Mouse (Mus musculus) forebrain, embryonic 15.5 days (tissue): ENCODE data around the gene Ms4a4c. TPM values are rescaled to one million over a fixed set of nuclear protein-coding genes. Genes with fewer than 3 reads are reported as not detected.
"Not testable (repeated sequence)": the region's sequence is repeated elsewhere in the genome, so short reads cannot be mapped to it uniquely, and the experiment has no call there.

Experiments
- ATAC-seq: fragments of 200-750 bp; cut with Nextera tagmentation; replicated peaks from 2 replicates; pipeline ENCODE4 v1.8.0; 2017; ENCODE audit warnings: mild to moderate bottlenecking, moderate TSS enrichment, moderate library complexity
- H3K27ac ChIP-seq: fragments of 300-500 bp; sonication (generic); replicated peaks from 2 replicates; pipeline ENCODE4 v1.5.1; 2015; ENCODE audit warnings: mild to moderate bottlenecking, inconsistent platforms
- H3K27me3 ChIP-seq: fragments of 300-500 bp; sonication (generic); 2 replicates; pipeline ENCODE4 v1.6.1; 2015; ENCODE audit warnings: inconsistent platforms
- H3K36me3 ChIP-seq: fragments of 300-500 bp; sonication (generic); 2 replicates; pipeline ENCODE4 v1.6.1; 2015; ENCODE audit warnings: mild to moderate bottlenecking, inconsistent platforms
- H3K4me1 ChIP-seq: fragments of 300-500 bp; sonication (generic); 2 replicates; pipeline ENCODE4 v1.6.1; 2015; ENCODE audit warnings: inconsistent platforms
- H3K4me2 ChIP-seq: fragments of 300-500 bp; sonication (generic); replicated peaks from 2 replicates; pipeline ENCODE4 v1.6.1; 2015; ENCODE audit warnings: mild to moderate bottlenecking, inconsistent platforms
- H3K4me3 ChIP-seq: fragments of 300-500 bp; sonication (generic); 2 replicates; pipeline ENCODE4 v1.5.1; 2015; ENCODE audit warnings: mild to moderate bottlenecking, inconsistent platforms
- H3K9ac ChIP-seq: fragments of 300-500 bp; sonication (generic); replicated peaks from 2 replicates; pipeline ENCODE4 v1.6.1; 2015; ENCODE audit warnings: mild to moderate bottlenecking, inconsistent platforms
- H3K9me3 ChIP-seq: fragments of 300-500 bp; sonication (generic); 2 replicates; pipeline ENCODE4 v1.6.1; 2016; ENCODE audit warnings: inconsistent platforms
- WGBS: fragments of 180-500 bp; shearing (Covaris S2); methylation state at CpG from one replicate; pipeline ENCODE4 v1.1.7; 2015; ENCODE audit warnings: mixed read lengths; 5-methylcytosine and 5-hydroxymethylcytosine counted together
- polyA plus RNA-seq: library from polyadenylated mRNA; unstranded; fragments of >200 nt; fragmentation: Nextera tagmentation; extraction: Ambion mirVana; gene quantifications from 2 replicates; pipeline ENCODE4 v1.2.1, GENCODE M21; 2015

Ms4a4c gene
- polyA plus RNA-seq, 1 experiment from 2014 or later: 0.53 TPM

DNA sequence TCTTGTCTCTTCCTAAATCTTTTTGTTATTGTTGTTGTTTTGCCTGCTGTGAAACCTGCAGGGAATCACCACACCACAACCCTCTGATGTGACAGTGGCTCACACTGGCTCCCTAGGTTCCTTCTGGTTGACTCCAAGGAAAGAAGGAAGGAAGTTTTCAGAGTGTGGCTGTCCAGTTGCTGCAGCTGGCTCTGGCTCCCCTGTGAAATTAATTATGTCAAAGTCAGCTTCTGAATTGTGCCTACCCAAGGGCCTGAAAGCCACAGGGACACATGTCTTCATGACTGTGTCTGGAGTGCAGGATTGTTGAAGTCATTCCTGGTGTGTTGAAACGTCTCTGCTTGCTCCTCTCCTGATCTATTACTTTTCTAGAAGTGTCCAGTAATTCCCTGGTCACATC is 63.8 kb downstream of the Ms4a4c start:
- not testable (repeated sequence) for H3K4me1 ChIP-seq, H3K36me3 ChIP-seq, H3K4me2 ChIP-seq, H3K9me3 ChIP-seq, H3K27me3 ChIP-seq, H3K27ac ChIP-seq, ATAC-seq, H3K9ac ChIP-seq, H3K4me3 ChIP-seq
- 71% methylated on average over 1 of the region's 1 CpGs for WGBS

DNA sequence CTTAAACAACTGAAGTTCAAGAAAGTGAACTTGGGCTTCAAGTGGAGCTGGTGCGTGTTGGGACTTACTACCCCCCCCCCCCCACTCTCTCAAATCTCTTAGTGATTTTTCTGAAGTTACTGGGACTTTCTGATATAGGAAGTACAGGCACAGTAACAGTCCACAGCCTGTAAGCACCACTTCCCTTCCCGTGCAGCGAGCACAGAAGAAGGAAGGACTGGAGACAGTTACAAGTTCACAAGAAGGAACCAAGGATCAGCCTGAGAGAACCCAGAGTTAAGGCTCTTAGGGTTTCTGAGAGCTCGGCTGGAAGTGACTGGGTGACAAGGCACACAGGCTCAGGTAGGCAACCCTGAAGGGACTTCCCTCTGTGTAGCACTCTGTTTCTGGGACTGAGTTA is 64.6 kb downstream of the Ms4a4c start, which contains the start of gene Ms4a6c:
TSS of gene Ms4a6c (plus strand) at position 152 of the 400 bp plus-strand sequence.
- ATAC-seq, H3K4me3 ChIP-seq, H3K4me2 ChIP-seq, H3K9me3 ChIP-seq, H3K36me3 ChIP-seq, H3K9ac ChIP-seq, H3K4me1 ChIP-seq, H3K27ac ChIP-seq, H3K27me3 ChIP-seq: not testable (repeated sequence)
- WGBS: 86% methylated on average over 4 of the region's 4 CpGs

Other genes starting within 250 kb of the Ms4a4c start
- not detected in 2 replicates for gene 1700025F22Rik, start 239.4 kb upstream of the Ms4a4c start, polyA plus RNA-seq
- not detected in 2 replicates for gene Ms4a13, start 208.0 kb upstream of the Ms4a4c start, polyA plus RNA-seq
- not detected in 2 replicates for gene Ms4a12, start 172.3 kb upstream of the Ms4a4c start, polyA plus RNA-seq
- not detected in 2 replicates for gene Ms4a1, start 138.5 kb upstream of the Ms4a4c start, polyA plus RNA-seq
- not detected in 2 replicates for gene Ms4a5, start 120.9 kb upstream of the Ms4a4c start, polyA plus RNA-seq
- gene Ms4a14, start 90.3 kb upstream of the Ms4a4c start, polyA plus RNA-seq: 0.05 TPM in 1 of 2 replicates, not detected in the other
- 2.2 TPM in 2 replicates for gene Ms4a7, start 68.6 kb upstream of the Ms4a4c start, polyA plus RNA-seq
- 1.0 and 1.7 TPM in 2 replicates for gene Ms4a4a, start 29.2 kb upstream of the Ms4a4c start, polyA plus RNA-seq
- gene Ms4a4b, start 38.8 kb downstream of the Ms4a4c start, polyA plus RNA-seq: not detected in 2 replicates
- 1.3 and 1.7 TPM in 2 replicates for gene Ms4a6c, start 64.6 kb downstream of the Ms4a4c start, polyA plus RNA-seq
- not detected in 2 replicates for gene Gm8369, start 81.2 kb downstream of the Ms4a4c start, polyA plus RNA-seq
- gene Ms4a6b, start 111.7 kb downstream of the Ms4a4c start, polyA plus RNA-seq: 1.8 and 2.4 TPM in 2 replicates
- not detected in 2 replicates for gene Ms4a4d, start 132.0 kb downstream of the Ms4a4c start, polyA plus RNA-seq
- 1.9 and 2.0 TPM in 2 replicates for gene Ms4a6d, start 200.1 kb downstream of the Ms4a4c start, polyA plus RNA-seq
- gene Ms4a2, start 218.9 kb downstream of the Ms4a4c start, polyA plus RNA-seq: not detected in 2 replicates
- not detected in 2 replicates for gene Ms4a3, start 236.1 kb downstream of the Ms4a4c start, polyA plus RNA-seq